Mouse (Mus musculus): ENCODE data around the gene Nr4a3. TPM values are rescaled to one million over a fixed set of nuclear protein-coding genes. Genes with fewer than 3 reads are reported as not detected.

Nr4a3 gene
- 1.6 and 2.3 TPM in 2 replicates for polyA plus RNA-seq (2014; fragmentation: Nextera tagmentation; extraction: Ambion mirVana)

GRCm38 (mm10) chr4:48044491-48045211 is at the start of gene Nr4a3:
Gene Nr4a3, plus strand, starts transcription at chr4:48045153.
- Histone ChIP-seq H3K36me3 (replicated peaks; ENCODE audit: control insufficient read depth, insufficient read depth) (no peaks in the 10 kb centered on the region), H3K4me1 (replicated peaks; ENCODE audit: control insufficient read depth, insufficient read depth, low read length) (peaks cover 42% of the 10 kb centered on the region), H3K9me3 (ENCODE audit: control insufficient read depth, low read length) (no peaks in the 10 kb centered on the region), H3K4me2 (replicated peaks) (peak within 1 kb of the TSS; percentile 70), H3K27ac (peak within 1 kb of the TSS; percentile 91), H3K27me3 (ENCODE audit: control insufficient read depth, insufficient read depth, low read length) (peaks cover 25% of the 10 kb centered on the region), H3K4me3 (replicated peaks; ENCODE audit: low read length) (peak within 1 kb of the TSS; percentile 68), H3K9ac (peak within 1 kb of the TSS; percentile 73)
- peak; percentile 85 for ATAC-seq (ENCODE audit: low FRiP score)
- peak; percentile 94 for DNase-seq (ENCODE audit: low spot score)
- WGBS = under 1% methylated on average over 36 of the region's 54 CpGs

- Histone ChIP-seq H3K9me3 (ENCODE audit: control insufficient read depth, low read length) (no peaks in the 10 kb centered on the region), H3K9ac (no peak overlapping the region), H3K27me3 (ENCODE audit: control insufficient read depth, insufficient read depth, low read length) (no peaks in the 10 kb centered on the region), H3K4me3 (replicated peaks; ENCODE audit: low read length) (no peak overlapping the region), H3K4me2 (replicated peaks) (no peak overlapping the region), H3K36me3 (replicated peaks; ENCODE audit: control insufficient read depth, insufficient read depth) (no peaks in the 10 kb centered on the region), H3K27ac (no peak overlapping the region), H3K4me1 (replicated peaks; ENCODE audit: control insufficient read depth, insufficient read depth, low read length) (no peaks in the 10 kb centered on the region)
- no peak for ATAC-seq (ENCODE audit: low FRiP score)
- 90% methylated on average over 4 of the region's 4 CpGs for WGBS
- no peak for DNase-seq (ENCODE audit: low spot score)
Observed at GRCm38 (mm10) chr4:48002969-48003368, 42.0 kb upstream of the Nr4a3 start.

- H3K4me2 ChIP-seq (replicated peaks) = no peak overlapping the region
- H3K4me3 ChIP-seq (replicated peaks; ENCODE audit: low read length) = no peak overlapping the region
- H3K27me3 ChIP-seq (ENCODE audit: control insufficient read depth, insufficient read depth, low read length) = no peaks in the 10 kb centered on the region
- H3K4me1 ChIP-seq (replicated peaks; ENCODE audit: control insufficient read depth, insufficient read depth, low read length) = no peaks in the 10 kb centered on the region
- 93% methylated on average over 3 of the region's 3 CpGs for WGBS
- H3K27ac ChIP-seq = no peak overlapping the region
- no peak overlapping the region for H3K9ac ChIP-seq
- no peaks in the 10 kb centered on the region for H3K36me3 ChIP-seq (replicated peaks; ENCODE audit: control insufficient read depth, insufficient read depth)
- ATAC-seq (ENCODE audit: low FRiP score) (no peak), DNase-seq (ENCODE audit: low spot score) (no peak)
- no peaks in the 10 kb centered on the region for H3K9me3 ChIP-seq (ENCODE audit: control insufficient read depth, low read length)
Observed at GRCm38 (mm10) chr4:48003456-48003855, 41.5 kb upstream of the Nr4a3 start.

GRCm38 (mm10) chr4:48006355-48006754 is 38.6 kb upstream of the Nr4a3 start:
- DNase-seq (ENCODE audit: low spot score) (no peak), ATAC-seq (ENCODE audit: low FRiP score) (no peak)
- Histone ChIP-seq H3K36me3 (replicated peaks; ENCODE audit: control insufficient read depth, insufficient read depth) (no peaks in the 10 kb centered on the region), H3K4me2 (replicated peaks) (no peak overlapping the region), H3K4me1 (replicated peaks; ENCODE audit: control insufficient read depth, insufficient read depth, low read length) (no peaks in the 10 kb centered on the region), H3K9ac (no peak overlapping the region), H3K27me3 (ENCODE audit: control insufficient read depth, insufficient read depth, low read length) (no peaks in the 10 kb centered on the region), H3K4me3 (replicated peaks; ENCODE audit: low read length) (no peak overlapping the region), H3K27ac (no peak overlapping the region), H3K9me3 (ENCODE audit: control insufficient read depth, low read length) (no peaks in the 10 kb centered on the region)
- WGBS = 95% methylated on average over 3 of the region's 3 CpGs

GRCm38 (mm10) chr4:48012209-48012608 is 32.7 kb upstream of the Nr4a3 start:
- Histone ChIP-seq H3K27me3 (ENCODE audit: control insufficient read depth, insufficient read depth, low read length) (no peaks in the 10 kb centered on the region), H3K4me3 (replicated peaks; ENCODE audit: low read length) (no peak overlapping the region), H3K4me2 (replicated peaks) (no peak overlapping the region), H3K36me3 (replicated peaks; ENCODE audit: control insufficient read depth, insufficient read depth) (no peaks in the 10 kb centered on the region), H3K9me3 (ENCODE audit: control insufficient read depth, low read length) (no peaks in the 10 kb centered on the region), H3K4me1 (replicated peaks; ENCODE audit: control insufficient read depth, insufficient read depth, low read length) (no peaks in the 10 kb centered on the region), H3K27ac (no peak overlapping the region), H3K9ac (no peak overlapping the region)
- ATAC-seq (ENCODE audit: low FRiP score) (no peak), DNase-seq (ENCODE audit: low spot score) (no peak)
- 89% methylated on average over 3 of the region's 3 CpGs for WGBS

GRCm38 (mm10) chr4:48022966-48023365 is 22.0 kb upstream of the Nr4a3 start:
- ATAC-seq (ENCODE audit: low FRiP score) (no peak), DNase-seq (ENCODE audit: low spot score) (no peak)
- H3K4me3 ChIP-seq (replicated peaks; ENCODE audit: low read length) = no peak overlapping the region
- no peaks in the 10 kb centered on the region for H3K36me3 ChIP-seq (replicated peaks; ENCODE audit: control insufficient read depth, insufficient read depth)
- no peak overlapping the region for H3K27ac ChIP-seq
- 79% methylated on average over 3 of the region's 3 CpGs for whole genome bisulfite sequencing
- H3K4me1 ChIP-seq (replicated peaks; ENCODE audit: control insufficient read depth, insufficient read depth, low read length) = no peaks in the 10 kb centered on the region
- H3K9ac ChIP-seq = no peak overlapping the region
- H3K4me2 ChIP-seq (replicated peaks) = no peak overlapping the region
- no peaks in the 10 kb centered on the region for H3K9me3 ChIP-seq (ENCODE audit: control insufficient read depth, low read length)
- no peaks in the 10 kb centered on the region for H3K27me3 ChIP-seq (ENCODE audit: control insufficient read depth, insufficient read depth, low read length)

GRCm38 (mm10) chr4:48029652-48030051 is 15.3 kb upstream of the Nr4a3 start:
- ATAC-seq (ENCODE audit: low FRiP score) (no peak), DNase-seq (ENCODE audit: low spot score) (no peak)
- H3K9me3 ChIP-seq (ENCODE audit: control insufficient read depth, low read length) = no peaks in the 10 kb centered on the region
- no peak overlapping the region for H3K27ac ChIP-seq
- no peak overlapping the region for H3K4me3 ChIP-seq (replicated peaks; ENCODE audit: low read length)
- H3K36me3 ChIP-seq (replicated peaks; ENCODE audit: control insufficient read depth, insufficient read depth) = no peaks in the 10 kb centered on the region
- H3K4me1 ChIP-seq (replicated peaks; ENCODE audit: control insufficient read depth, insufficient read depth, low read length) = no peaks in the 10 kb centered on the region
- H3K9ac ChIP-seq = no peak overlapping the region
- WGBS = 65% methylated on average over 24 of the region's 24 CpGs
- no peak overlapping the region for H3K4me2 ChIP-seq (replicated peaks)
- H3K27me3 ChIP-seq (ENCODE audit: control insufficient read depth, insufficient read depth, low read length) = no peaks in the 10 kb centered on the region

GRCm38 (mm10) chr4:48034287-48034686 is 10.7 kb upstream of the Nr4a3 start:
- ATAC-seq (ENCODE audit: low FRiP score) (no peak), DNase-seq (ENCODE audit: low spot score) (no peak)
- Histone ChIP-seq H3K4me3 (replicated peaks; ENCODE audit: low read length) (no peak overlapping the region), H3K4me1 (replicated peaks; ENCODE audit: control insufficient read depth, insufficient read depth, low read length) (no peaks in the 10 kb centered on the region), H3K27me3 (ENCODE audit: control insufficient read depth, insufficient read depth, low read length) (no peaks in the 10 kb centered on the region), H3K9me3 (ENCODE audit: control insufficient read depth, low read length) (no peaks in the 10 kb centered on the region), H3K27ac (no peak overlapping the region), H3K36me3 (replicated peaks; ENCODE audit: control insufficient read depth, insufficient read depth) (no peaks in the 10 kb centered on the region), H3K9ac (no peak overlapping the region), H3K4me2 (replicated peaks) (no peak overlapping the region)
- 89% methylated on average over 9 of the region's 9 CpGs for WGBS

- DNase-seq (ENCODE audit: low spot score) = no peak
- H3K27ac ChIP-seq = no peak overlapping the region
- H3K4me1 ChIP-seq (replicated peaks; ENCODE audit: control insufficient read depth, insufficient read depth, low read length) = peaks cover 6% of the 10 kb centered on the region
- ATAC-seq (ENCODE audit: low FRiP score) = no peak
- H3K9ac ChIP-seq = no peak overlapping the region
- no peak overlapping the region for H3K4me2 ChIP-seq (replicated peaks)
- no peaks in the 10 kb centered on the region for H3K36me3 ChIP-seq (replicated peaks; ENCODE audit: control insufficient read depth, insufficient read depth)
- H3K4me3 ChIP-seq (replicated peaks; ENCODE audit: low read length) = no peak overlapping the region
- H3K27me3 ChIP-seq (ENCODE audit: control insufficient read depth, insufficient read depth, low read length) = no peaks in the 10 kb centered on the region
- H3K9me3 ChIP-seq (ENCODE audit: control insufficient read depth, low read length) = no peaks in the 10 kb centered on the region
- 87% methylated on average over 4 of the region's 4 CpGs for WGBS
Observed at GRCm38 (mm10) chr4:48037646-48038045, 7.3 kb upstream of the Nr4a3 start.

- Histone ChIP-seq H3K9ac (no peak overlapping the region), H3K36me3 (replicated peaks; ENCODE audit: control insufficient read depth, insufficient read depth) (no peaks in the 10 kb centered on the region), H3K27me3 (ENCODE audit: control insufficient read depth, insufficient read depth, low read length) (no peaks in the 10 kb centered on the region), H3K4me2 (replicated peaks) (no peak overlapping the region), H3K4me3 (replicated peaks; ENCODE audit: low read length) (no peak overlapping the region), H3K9me3 (ENCODE audit: control insufficient read depth, low read length) (no peaks in the 10 kb centered on the region), H3K27ac (no peak overlapping the region), H3K4me1 (replicated peaks; ENCODE audit: control insufficient read depth, insufficient read depth, low read length) (peaks cover 9% of the 10 kb centered on the region)
- 88% methylated on average over 5 of the region's 5 CpGs for WGBS
- no peak for DNase-seq (ENCODE audit: low spot score)
- ATAC-seq (ENCODE audit: low FRiP score) = no peak
Observed at GRCm38 (mm10) chr4:48038847-48039246, 6.1 kb upstream of the Nr4a3 start.

Measured in hindbrain, embryonic 14.5 days (tissue).